13 mouse cellular contexts compared by ENCODE assay signal in the genomic region with DNA sequence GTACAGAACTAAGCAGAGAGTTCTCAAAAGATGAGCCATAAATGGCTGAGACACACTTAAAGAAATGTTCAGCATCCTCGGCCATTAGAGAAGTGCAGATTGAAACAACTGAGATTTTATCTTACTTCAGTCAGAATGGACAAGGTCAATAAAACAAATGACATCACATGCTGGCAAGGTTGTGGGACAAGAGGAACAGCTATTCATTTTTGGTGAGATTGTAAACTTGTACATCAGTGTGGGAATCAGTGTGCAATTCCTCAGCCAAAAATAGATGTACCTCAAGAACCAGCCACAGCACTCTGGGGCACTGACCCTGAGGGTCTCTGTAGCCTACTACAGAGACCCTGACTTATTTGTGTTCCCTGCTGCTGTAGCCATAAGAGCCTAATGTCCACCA.
"Had no signal": no experiment of that assay in that cellular context is flagged by ENCODE, and none has a peak within 500 bp of the region (broad histone marks: within the 10 kb centered on the region; RNA-seq: fewer than 3 reads in every experiment).

No protein-coding gene starts in this region.

- DNase-seq: gastrocnemius, adult 2 months; gastrocnemius, postnatal 10 days; gastrocnemius, postnatal 25 days; heart, adult 18-20 months; heart, postnatal 10 days; kidney, adult 11 months; kidney, adult 2 months; kidney, adult 9 months; kidney, postnatal 14 days; kidney, postnatal 36 days; layer of hippocampus, adult 9-11 months; layer of hippocampus, postnatal 36 days; left cerebral cortex, postnatal 4 days had no signal
